Mouse (Mus musculus) ES-Bruce4 (cell line): Measurements from ENCODE around the gene Fam214b.

ENCODE experiments used
- CTCF ChIP-seq: IDR thresholded peaks from one replicate; pipeline ENCODE4 v1.8.1; 2011; ENCODE audit warnings: low read depth, low read length
- POLR2A ChIP-seq: IDR thresholded peaks from one replicate; pipeline ENCODE4 v1.8.1; 2011; ENCODE audit warnings: low read length; ENCODE audit not compliant: insufficient read depth

GRCm38 (mm10) chr4:43005765-43006164 is 40.3 kb downstream of the Fam214b start:
- TF ChIP-seq CTCF (peak; percentile 9), POLR2A (no peak)
